Mouse (Mus musculus): ENCODE data around the gene Tenm2. TPM values are rescaled to one million over a fixed set of nuclear protein-coding genes. Genes with fewer than 3 reads are reported as not detected.

Gene Tenm2
- polyA plus RNA-seq, 1 experiment from 2014 or later, result 5.5 TPM

- Histone ChIP-seq H3K36me3 (no peaks in the 10 kb centered on the region), H3K9ac (no peak overlapping the region), H3K27ac (replicated peaks) (no peak overlapping the region), H3K9me3 (replicated peaks) (no peaks in the 10 kb centered on the region), H3K4me3 (replicated peaks) (no peak overlapping the region), H3K4me1 (no peaks in the 10 kb centered on the region), H3K27me3 (no peaks in the 10 kb centered on the region), H3K4me2 (replicated peaks) (no peak overlapping the region)
- no peak for ATAC-seq (ENCODE audit: insufficient number of reproducible peaks, low FRiP score, low TSS enrichment, low read depth)
- WGBS, result 73% methylated on average over 3 of the region's 3 CpGs
These were observed 342.7 kb downstream of the Tenm2 start for GRCm38 (mm10) chr11:36893061-36893460.

GRCm38 (mm10) chr11:36891106-36891505 lies 344.7 kb downstream of the Tenm2 start:
- Histone ChIP-seq H3K4me1 (no peaks in the 10 kb centered on the region), H3K4me3 (replicated peaks) (no peak overlapping the region), H3K36me3 (no peaks in the 10 kb centered on the region), H3K27me3 (no peaks in the 10 kb centered on the region), H3K27ac (replicated peaks) (no peak overlapping the region), H3K4me2 (replicated peaks) (no peak overlapping the region), H3K9ac (no peak overlapping the region), H3K9me3 (replicated peaks) (no peaks in the 10 kb centered on the region)
- WGBS, result 30% methylated on average over 3 of the region's 3 CpGs
- no peak for ATAC-seq (ENCODE audit: insufficient number of reproducible peaks, low FRiP score, low TSS enrichment, low read depth)

DNA sequence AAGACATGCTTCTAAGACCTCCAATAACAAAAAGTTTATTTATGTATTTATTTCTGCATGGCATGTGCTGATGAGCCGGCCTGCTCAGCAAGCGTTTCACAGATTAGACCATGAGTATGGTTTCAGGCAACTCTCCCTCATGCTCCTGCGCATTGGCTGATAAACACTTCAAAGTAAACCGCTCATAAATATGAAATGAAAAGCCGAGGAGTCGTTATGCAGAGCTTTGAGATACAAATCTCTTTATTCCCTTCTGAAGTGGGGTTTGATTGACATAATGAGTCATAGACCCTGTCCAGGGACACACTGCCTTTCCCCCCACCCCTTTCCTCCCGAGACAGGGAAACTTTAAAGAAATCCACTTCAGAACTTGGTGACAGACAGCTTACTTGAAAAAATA lies 348.3 kb downstream of the Tenm2 start:
- Histone ChIP-seq H3K27ac (replicated peaks) (no peak overlapping the region), H3K36me3 (no peaks in the 10 kb centered on the region), H3K4me3 (replicated peaks) (no peak overlapping the region), H3K9ac (no peak overlapping the region), H3K4me1 (no peaks in the 10 kb centered on the region), H3K9me3 (replicated peaks) (no peaks in the 10 kb centered on the region), H3K27me3 (no peaks in the 10 kb centered on the region), H3K4me2 (replicated peaks) (no peak overlapping the region)
- no peak for ATAC-seq (ENCODE audit: insufficient number of reproducible peaks, low FRiP score, low TSS enrichment, low read depth)
- 34% methylated on average over 7 of the region's 7 CpGs for WGBS

GRCm38 (mm10) chr11:36886147-36886546 lies 349.6 kb downstream of the Tenm2 start:
- no peak for ATAC-seq (ENCODE audit: insufficient number of reproducible peaks, low FRiP score, low TSS enrichment, low read depth)

DNA sequence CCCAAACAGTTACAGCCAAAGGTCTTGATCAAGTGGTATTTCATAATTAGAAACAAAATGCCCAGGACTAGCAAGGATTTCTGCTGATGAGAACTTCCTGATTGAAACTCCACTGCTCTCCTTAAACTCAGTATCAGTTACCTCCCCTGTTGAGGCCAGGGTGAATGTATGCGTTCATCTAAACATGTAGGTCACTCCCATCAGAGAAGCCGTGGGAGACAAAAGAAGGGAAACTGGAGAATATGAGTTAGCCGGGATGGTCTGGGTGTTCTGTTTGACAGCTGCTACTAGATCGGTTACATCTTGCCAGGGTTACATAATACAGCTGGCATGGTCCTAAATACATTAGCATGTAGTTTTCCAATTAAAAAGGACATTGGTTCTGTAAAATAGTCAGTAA lies 362.8 kb downstream of the Tenm2 start:
- no peak overlapping the region for H3K4me3 ChIP-seq (replicated peaks)
- 25% methylated on average over 4 of the region's 4 CpGs for WGBS
- H3K4me2 ChIP-seq (replicated peaks), result no peak overlapping the region
- no peaks in the 10 kb centered on the region for H3K9me3 ChIP-seq (replicated peaks)
- no peaks in the 10 kb centered on the region for H3K27me3 ChIP-seq
- H3K27ac ChIP-seq (replicated peaks), result no peak overlapping the region
- no peak for ATAC-seq (ENCODE audit: insufficient number of reproducible peaks, low FRiP score, low TSS enrichment, low read depth)
- H3K4me1 ChIP-seq, result no peaks in the 10 kb centered on the region
- no peak overlapping the region for H3K9ac ChIP-seq
- no peaks in the 10 kb centered on the region for H3K36me3 ChIP-seq

More at GRCm38 (mm10) chr11:36886147-36886546, 349.6 kb downstream of the Tenm2 start:
- Histone ChIP-seq H3K27ac (replicated peaks) (no peak overlapping the region), H3K36me3 (no peaks in the 10 kb centered on the region), H3K4me3 (replicated peaks) (no peak overlapping the region), H3K9ac (no peak overlapping the region), H3K4me1 (no peaks in the 10 kb centered on the region), H3K4me2 (replicated peaks) (no peak overlapping the region), H3K27me3 (no peaks in the 10 kb centered on the region), H3K9me3 (replicated peaks) (no peaks in the 10 kb centered on the region)
- 80% methylated on average over 3 of the region's 3 CpGs for WGBS

- Histone ChIP-seq H3K4me1 (no peaks in the 10 kb centered on the region), H3K27me3 (no peaks in the 10 kb centered on the region), H3K36me3 (no peaks in the 10 kb centered on the region), H3K4me2 (replicated peaks) (no peak overlapping the region), H3K9ac (no peak overlapping the region), H3K4me3 (replicated peaks) (no peak overlapping the region), H3K27ac (replicated peaks) (no peak overlapping the region), H3K9me3 (replicated peaks) (no peaks in the 10 kb centered on the region)
- WGBS, result 79% methylated on average over 5 of the region's 5 CpGs
- ATAC-seq (ENCODE audit: insufficient number of reproducible peaks, low FRiP score, low TSS enrichment, low read depth), result no peak
These were observed 365.2 kb downstream of the Tenm2 start for GRCm38 (mm10) chr11:36870548-36870947.

- H3K9me3 ChIP-seq (replicated peaks), result no peaks in the 10 kb centered on the region
- 44% methylated on average over 3 of the region's 3 CpGs for WGBS
These were observed 384.1 kb downstream of the Tenm2 start for GRCm38 (mm10) chr11:36851690-36852089.

DNA sequence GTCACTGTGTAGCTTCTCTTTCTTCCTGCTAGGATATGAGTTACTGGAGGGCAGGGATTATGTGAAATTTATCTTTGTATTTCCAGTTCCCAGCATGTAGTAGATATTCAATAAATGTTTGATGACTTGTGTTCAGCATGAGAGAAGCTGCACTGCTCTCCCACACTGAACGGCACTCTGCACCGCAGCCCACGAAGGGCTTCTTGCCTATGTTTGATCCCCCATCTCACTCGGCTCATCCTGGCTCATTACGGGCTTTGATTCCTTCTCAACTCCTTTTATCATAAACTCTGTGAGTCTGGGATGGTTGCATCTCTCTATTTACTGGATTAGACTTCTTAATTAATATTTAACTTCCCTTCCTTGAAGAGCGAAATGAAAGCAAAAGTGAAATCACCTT lies 388.3 kb downstream of the Tenm2 start:
- Histone ChIP-seq H3K27ac (replicated peaks) (no peak overlapping the region), H3K4me2 (replicated peaks) (no peak overlapping the region), H3K27me3 (no peaks in the 10 kb centered on the region), H3K4me3 (replicated peaks) (no peak overlapping the region), H3K9ac (no peak overlapping the region), H3K9me3 (replicated peaks) (no peaks in the 10 kb centered on the region), H3K4me1 (no peaks in the 10 kb centered on the region), H3K36me3 (no peaks in the 10 kb centered on the region)
- no peak for ATAC-seq (ENCODE audit: insufficient number of reproducible peaks, low FRiP score, low TSS enrichment, low read depth)
- WGBS, result 75% methylated on average over 6 of the region's 6 CpGs

More at GRCm38 (mm10) chr11:36851690-36852089, 384.1 kb downstream of the Tenm2 start:
- Histone ChIP-seq H3K36me3 (no peaks in the 10 kb centered on the region), H3K4me3 (replicated peaks) (no peak overlapping the region), H3K27me3 (no peaks in the 10 kb centered on the region), H3K4me1 (no peaks in the 10 kb centered on the region), H3K4me2 (replicated peaks) (no peak overlapping the region), H3K27ac (replicated peaks) (no peak overlapping the region), H3K9ac (no peak overlapping the region)
- ATAC-seq (ENCODE audit: insufficient number of reproducible peaks, low FRiP score, low TSS enrichment, low read depth), result no peak

DNA sequence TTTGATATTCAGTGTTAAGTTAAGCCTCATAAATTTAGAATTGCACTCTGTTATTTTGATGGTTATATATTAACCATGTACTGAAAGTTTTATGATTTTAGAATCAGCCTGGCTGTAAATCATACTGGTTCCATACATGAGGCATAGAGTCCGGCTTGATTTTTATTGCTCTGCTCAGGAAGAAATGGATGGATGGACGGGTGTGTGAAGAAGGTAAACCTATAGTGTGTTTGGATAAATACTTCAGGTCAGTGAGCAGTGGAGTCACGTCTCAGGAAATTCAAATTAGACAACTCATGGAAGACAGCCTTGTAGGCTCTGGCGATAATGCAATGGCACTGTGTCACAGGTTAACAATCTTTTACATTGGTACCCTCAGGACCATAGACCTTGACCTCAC lies 402.9 kb downstream of the Tenm2 start:
- H3K27ac ChIP-seq (replicated peaks), result no peak overlapping the region
- WGBS, result 83% methylated on average over 4 of the region's 4 CpGs
- H3K4me2 ChIP-seq (replicated peaks), result no peak overlapping the region
- no peaks in the 10 kb centered on the region for H3K27me3 ChIP-seq
- H3K4me3 ChIP-seq (replicated peaks), result no peak overlapping the region
- no peak for ATAC-seq (ENCODE audit: insufficient number of reproducible peaks, low FRiP score, low TSS enrichment, low read depth)
- H3K9me3 ChIP-seq (replicated peaks), result no peaks in the 10 kb centered on the region
- H3K36me3 ChIP-seq, result no peaks in the 10 kb centered on the region
- H3K4me1 ChIP-seq, result no peaks in the 10 kb centered on the region
- no peak overlapping the region for H3K9ac ChIP-seq

DNA sequence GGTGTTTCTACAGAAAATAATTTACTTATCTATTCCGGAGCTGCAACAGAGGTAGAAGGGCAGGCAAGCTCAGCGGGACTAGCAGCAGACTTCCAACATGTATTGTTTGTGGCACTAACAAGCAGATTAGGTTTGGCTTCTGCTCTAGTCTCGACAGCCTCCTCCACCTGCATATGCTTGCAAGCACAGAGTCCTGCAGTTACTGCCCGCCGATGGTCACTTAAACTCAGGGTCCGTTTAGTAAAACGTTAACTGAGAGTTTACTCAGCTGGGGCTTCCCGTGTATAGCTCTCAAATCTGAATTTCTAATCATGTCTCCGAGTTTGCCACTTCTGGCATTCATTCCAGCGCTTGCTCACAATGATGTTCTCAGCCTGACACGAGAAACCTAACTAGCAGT lies 404.3 kb downstream of the Tenm2 start:
- H3K36me3 ChIP-seq, result no peaks in the 10 kb centered on the region
- H3K4me3 ChIP-seq (replicated peaks), result no peak overlapping the region
- no peak overlapping the region for H3K4me2 ChIP-seq (replicated peaks)
- H3K27me3 ChIP-seq, result no peaks in the 10 kb centered on the region
- H3K9me3 ChIP-seq (replicated peaks), result no peaks in the 10 kb centered on the region
- ATAC-seq (ENCODE audit: insufficient number of reproducible peaks, low FRiP score, low TSS enrichment, low read depth), result no peak
- H3K4me1 ChIP-seq, result no peaks in the 10 kb centered on the region
- no peak overlapping the region for H3K9ac ChIP-seq
- no peak overlapping the region for H3K27ac ChIP-seq (replicated peaks)
- WGBS, result 76% methylated on average over 11 of the region's 11 CpGs

DNA sequence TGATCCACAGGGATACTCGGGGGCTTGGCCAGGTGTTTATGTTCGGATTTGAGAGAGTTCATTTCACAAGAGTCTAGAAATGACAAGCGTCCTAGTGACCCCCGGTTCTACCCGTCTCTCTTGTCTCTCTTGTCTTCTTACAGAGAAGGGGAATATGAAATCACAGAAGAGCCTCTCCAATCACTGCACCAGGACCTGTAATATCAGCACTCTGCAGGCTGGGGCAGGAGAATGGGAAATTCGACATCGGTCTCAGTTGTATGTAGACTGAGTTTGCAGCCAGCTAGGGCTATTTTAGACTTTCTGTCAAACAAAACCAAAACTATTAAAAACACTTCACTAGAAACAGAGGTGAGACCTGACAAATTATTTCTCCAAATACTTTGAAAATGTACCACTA lies 411.1 kb downstream of the Tenm2 start:
- no peak for ATAC-seq (ENCODE audit: insufficient number of reproducible peaks, low FRiP score, low TSS enrichment, low read depth)
- WGBS, result 25% methylated on average over 7 of the region's 7 CpGs
- no peak overlapping the region for H3K4me3 ChIP-seq (replicated peaks)
- no peak overlapping the region for H3K27ac ChIP-seq (replicated peaks)
- no peaks in the 10 kb centered on the region for H3K9me3 ChIP-seq (replicated peaks)
- H3K36me3 ChIP-seq, result no peaks in the 10 kb centered on the region
- H3K27me3 ChIP-seq, result no peaks in the 10 kb centered on the region
- H3K9ac ChIP-seq, result no peak overlapping the region
- H3K4me1 ChIP-seq, result no peaks in the 10 kb centered on the region
- no peak overlapping the region for H3K4me2 ChIP-seq (replicated peaks)

GRCm38 (mm10) chr11:36804615-36805014 lies 431.1 kb downstream of the Tenm2 start:
- Histone ChIP-seq H3K9ac (no peak overlapping the region), H3K4me2 (replicated peaks) (no peak overlapping the region), H3K4me3 (replicated peaks) (no peak overlapping the region), H3K4me1 (no peaks in the 10 kb centered on the region), H3K27ac (replicated peaks) (no peak overlapping the region), H3K27me3 (no peaks in the 10 kb centered on the region), H3K9me3 (replicated peaks) (no peaks in the 10 kb centered on the region), H3K36me3 (no peaks in the 10 kb centered on the region)
- no peak for ATAC-seq (ENCODE audit: insufficient number of reproducible peaks, low FRiP score, low TSS enrichment, low read depth)
- WGBS, result 79% methylated on average over 1 of the region's 1 CpGs
